Mouse (Mus musculus) intestine, embryonic 15.5 days (tissue): ENCODE data around the gene 4933407L21Rik. TPM values are rescaled to one million over a fixed set of nuclear protein-coding genes. Genes with fewer than 3 reads are reported as not detected.

ENCODE experiments used
- ATAC-seq: fragments of 200-750 bp; cut with Nextera tagmentation; 2 replicates; pipeline ENCODE4 v1.8.0; 2017; ENCODE audit warnings: moderate TSS enrichment, moderate library complexity
- H3K27ac ChIP-seq: fragments of 300-500 bp; sonication (generic); 2 replicates; pipeline ENCODE4 v1.5.1; 2015; ENCODE audit warnings: mild to moderate bottlenecking, inconsistent platforms
- H3K27me3 ChIP-seq: fragments of 300-500 bp; sonication (generic); replicated peaks from 2 replicates; pipeline ENCODE4 v1.6.1; 2015; ENCODE audit warnings: inconsistent platforms
- H3K36me3 ChIP-seq: fragments of 300-500 bp; sonication (generic); 2 replicates; pipeline ENCODE4 v1.6.1; 2015; ENCODE audit warnings: inconsistent platforms
- H3K4me1 ChIP-seq: fragments of 300-500 bp; sonication (generic); replicated peaks from 2 replicates; pipeline ENCODE4 v1.6.1; 2015; ENCODE audit warnings: inconsistent platforms
- H3K4me2 ChIP-seq: fragments of 300-500 bp; sonication (generic); replicated peaks from 2 replicates; pipeline ENCODE4 v1.6.1; 2015; ENCODE audit warnings: mild to moderate bottlenecking, inconsistent platforms
- H3K4me3 ChIP-seq: fragments of 300-500 bp; sonication (generic); replicated peaks from 2 replicates; pipeline ENCODE4 v1.5.1; 2015; ENCODE audit warnings: inconsistent platforms
- H3K9ac ChIP-seq: fragments of 300-500 bp; sonication (generic); 2 replicates; pipeline ENCODE4 v1.6.1; 2015; ENCODE audit warnings: inconsistent platforms
- H3K9me3 ChIP-seq: fragments of 300-500 bp; sonication (generic); 2 replicates; pipeline ENCODE4 v1.6.1; 2016; ENCODE audit warnings: inconsistent platforms
- WGBS: fragments of 180-500 bp; shearing (Covaris S2); methylation state at CpG from one replicate; pipeline ENCODE4 v1.1.7; 2015; 5-methylcytosine and 5-hydroxymethylcytosine counted together
- polyA plus RNA-seq: library from polyadenylated mRNA; unstranded; fragments of >200 nt; fragmentation: Nextera tagmentation; extraction: Ambion mirVana; gene quantifications from 2 replicates; pipeline ENCODE4 v1.2.1, GENCODE M21; 2015

The 4933407L21Rik gene
- polyA plus RNA-seq, 1 experiment from 2014 or later, result 0.34 TPM

- no peaks in the 10 kb centered on the region for H3K9me3 ChIP-seq
- no peaks in the 10 kb centered on the region for H3K4me1 ChIP-seq
- 69% methylated on average over 5 of the region's 5 CpGs for WGBS
- H3K36me3 ChIP-seq, result no peaks in the 10 kb centered on the region
- no peaks in the 10 kb centered on the region for H3K27me3 ChIP-seq
- no peak overlapping the region for H3K4me3 ChIP-seq
- no peak overlapping the region for H3K27ac ChIP-seq
- no peak for ATAC-seq
- H3K4me2 ChIP-seq, result no peak overlapping the region
- H3K9ac ChIP-seq, result no peak overlapping the region
These were observed 5.4 kb upstream of the 4933407L21Rik start for GRCm38 (mm10) chr1:85922865-85923211.

DNA sequence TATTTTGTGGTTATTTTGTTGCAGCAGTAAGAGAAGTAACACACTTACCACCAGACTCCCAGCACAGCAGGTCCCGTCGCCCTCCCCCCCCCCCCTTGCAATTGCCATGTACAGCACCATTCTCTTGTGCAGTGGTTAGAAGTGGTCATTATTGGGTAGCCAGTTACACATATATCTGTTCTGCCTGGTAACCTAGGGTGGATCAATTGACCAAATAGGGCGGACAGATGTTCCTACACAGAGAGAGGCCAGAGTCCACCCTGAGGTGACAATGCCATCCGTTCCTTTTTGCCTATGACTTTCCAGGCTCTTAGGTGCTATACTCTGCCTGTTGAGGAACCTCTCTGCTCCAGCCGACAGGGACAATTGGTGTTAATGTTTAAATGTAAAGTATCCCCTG is 3.1 kb upstream of the 4933407L21Rik start:
- H3K36me3 ChIP-seq, result no peaks in the 10 kb centered on the region
- no peak overlapping the region for H3K27ac ChIP-seq
- H3K4me1 ChIP-seq, result 0 out of 2 replicates have a peak, but pooled peaks cover 3% of the 10 kb centered on the region
- no peak overlapping the region for H3K9ac ChIP-seq
- WGBS, result 70% methylated on average over 5 of the region's 5 CpGs
- no peak for ATAC-seq
- no peak overlapping the region for H3K4me2 ChIP-seq
- H3K27me3 ChIP-seq, result no peaks in the 10 kb centered on the region
- no peaks in the 10 kb centered on the region for H3K9me3 ChIP-seq
- H3K4me3 ChIP-seq, result no peak overlapping the region

GRCm38 (mm10) chr1:85928688-85929065 is 394 bp downstream of the 4933407L21Rik start:
- 67% methylated on average over 4 of the region's 4 CpGs for WGBS
- Histone ChIP-seq H3K4me1 (peaks cover 15% of the 10 kb centered on the region), H3K4me3 (no peak overlapping the region), H3K27me3 (no peaks in the 10 kb centered on the region), H3K9ac (no peak overlapping the region), H3K27ac (no peak overlapping the region), H3K9me3 (no peaks in the 10 kb centered on the region), H3K4me2 (no peak overlapping the region), H3K36me3 (no peaks in the 10 kb centered on the region)
- ATAC-seq, result 0 out of 2 replicates have a peak, but pooled peaks have one; percentile 7

DNA sequence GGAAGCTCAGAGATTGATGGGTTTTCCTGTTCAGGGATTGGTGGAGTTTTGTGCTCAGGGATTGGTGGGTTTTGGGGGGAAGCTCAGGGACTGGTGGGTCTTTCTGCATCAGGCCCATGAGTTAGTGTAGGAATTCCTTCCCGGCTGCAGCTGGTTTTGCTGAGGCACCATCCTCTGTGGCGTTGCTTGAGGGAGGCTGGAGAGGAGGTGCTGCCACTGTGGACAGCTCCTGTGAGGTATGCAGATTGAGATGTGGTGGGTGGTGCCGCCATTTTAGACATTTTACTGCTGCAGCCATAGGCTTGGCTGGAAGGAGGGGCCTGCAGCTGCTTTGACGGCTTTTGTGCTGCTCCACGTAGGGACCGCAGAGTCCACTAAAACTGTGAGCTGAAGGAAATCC is 1.1 kb downstream of the 4933407L21Rik start:
- Histone ChIP-seq H3K36me3 (no peaks in the 10 kb centered on the region), H3K9ac (no peak overlapping the region), H3K27ac (no peak overlapping the region), H3K4me1 (peaks cover 20% of the 10 kb centered on the region), H3K9me3 (no peaks in the 10 kb centered on the region), H3K27me3 (no peaks in the 10 kb centered on the region), H3K4me2 (no peak overlapping the region), H3K4me3 (no peak overlapping the region)
- ATAC-seq, result no peak
- WGBS, result 82% methylated on average over 6 of the region's 6 CpGs

- Histone ChIP-seq H3K4me2 (no peak overlapping the region), H3K9ac (no peak overlapping the region), H3K4me1 (peaks cover 20% of the 10 kb centered on the region), H3K27ac (no peak overlapping the region), H3K4me3 (no peak overlapping the region), H3K9me3 (no peaks in the 10 kb centered on the region), H3K27me3 (no peaks in the 10 kb centered on the region), H3K36me3 (no peaks in the 10 kb centered on the region)
- 87% methylated on average over 5 of the region's 5 CpGs for WGBS
- no peak for ATAC-seq
These were observed 2.9 kb downstream of the 4933407L21Rik start for GRCm38 (mm10) chr1:85931170-85931569.

DNA sequence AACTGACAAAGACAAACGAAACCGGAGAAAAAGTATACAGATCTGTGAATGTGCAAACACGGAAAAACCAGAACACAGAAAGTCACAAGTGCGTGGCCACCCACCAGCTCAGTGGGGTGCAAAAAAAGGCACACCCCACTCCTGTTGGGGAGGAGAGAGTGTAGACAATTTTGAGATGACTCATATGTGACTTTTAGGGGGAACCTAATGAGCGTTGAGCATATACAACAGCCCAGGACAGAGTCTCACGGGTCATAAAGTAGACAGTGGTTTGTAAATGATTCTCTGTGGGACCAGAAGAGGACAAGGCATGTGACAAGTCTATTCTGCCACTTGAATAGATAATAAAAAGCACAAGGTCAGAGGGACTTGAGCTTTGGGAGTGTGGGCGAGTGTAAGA is 4.9 kb downstream of the 4933407L21Rik start:
- Histone ChIP-seq H3K4me1 (peaks cover 20% of the 10 kb centered on the region), H3K4me2 (peak overlapping the region; percentile 42), H3K9ac (no peak overlapping the region), H3K36me3 (no peaks in the 10 kb centered on the region), H3K9me3 (no peaks in the 10 kb centered on the region), H3K27ac (0 out of 2 replicates have a peak overlapping the region, but pooled peaks have one; percentile 51), H3K4me3 (no peak overlapping the region), H3K27me3 (no peaks in the 10 kb centered on the region)
- WGBS, result 7% methylated on average over 7 of the region's 7 CpGs
- ATAC-seq, result peak; percentile 50

DNA sequence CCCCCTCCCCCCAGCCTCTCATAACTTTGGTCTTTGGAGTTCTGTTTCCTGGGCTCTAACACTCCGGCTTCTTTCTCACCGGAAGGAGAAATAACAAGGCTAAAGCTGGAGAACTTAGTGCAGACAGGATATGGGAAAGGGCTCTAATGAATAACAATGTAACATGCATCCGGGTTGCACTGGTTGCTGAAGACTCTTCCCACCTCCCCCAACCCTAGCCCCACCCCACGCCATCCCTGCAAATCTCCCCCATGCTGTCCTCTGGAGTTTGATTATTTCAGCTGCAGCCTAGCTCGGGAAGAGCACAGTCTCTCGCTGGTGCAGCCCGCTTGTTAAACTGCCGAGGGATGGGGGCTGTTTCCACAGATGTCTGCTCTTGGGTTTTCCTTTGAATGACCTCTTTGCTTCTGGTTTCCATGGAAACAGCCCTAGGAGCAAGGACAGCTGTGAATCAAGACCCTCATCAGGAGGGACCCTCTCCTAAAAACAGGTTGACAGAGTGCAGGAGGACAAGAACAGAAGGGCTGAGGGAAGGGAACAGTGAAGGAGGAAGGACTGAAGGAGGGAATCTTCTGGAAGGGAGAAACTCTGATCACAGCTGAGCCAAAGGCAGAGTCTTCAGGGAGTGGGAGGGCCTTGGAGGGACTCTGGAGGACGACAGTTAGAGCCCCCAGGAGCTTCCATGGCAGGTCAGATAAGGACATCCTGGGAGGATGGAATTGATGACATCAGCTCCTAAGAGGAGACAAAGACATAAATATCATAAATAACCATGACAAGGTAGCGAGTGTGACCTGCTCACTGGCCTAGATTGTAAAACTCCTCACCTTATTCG is 5.6 kb downstream of the 4933407L21Rik start:
- peaks cover 18% of the 10 kb centered on the region for H3K4me1 ChIP-seq
- peak overlapping the region; percentile 42 for H3K4me2 ChIP-seq
- 0 out of 2 replicates have a peak overlapping the region, but pooled peaks have one; percentile 23 for H3K27ac ChIP-seq
- no peaks in the 10 kb centered on the region for H3K36me3 ChIP-seq
- WGBS, result 8% methylated on average over 11 of the region's 11 CpGs
- no peak overlapping the region for H3K9ac ChIP-seq
- ATAC-seq, result peak; percentile 69
- no peak overlapping the region for H3K4me3 ChIP-seq
- no peaks in the 10 kb centered on the region for H3K9me3 ChIP-seq
- H3K27me3 ChIP-seq, result no peaks in the 10 kb centered on the region

DNA sequence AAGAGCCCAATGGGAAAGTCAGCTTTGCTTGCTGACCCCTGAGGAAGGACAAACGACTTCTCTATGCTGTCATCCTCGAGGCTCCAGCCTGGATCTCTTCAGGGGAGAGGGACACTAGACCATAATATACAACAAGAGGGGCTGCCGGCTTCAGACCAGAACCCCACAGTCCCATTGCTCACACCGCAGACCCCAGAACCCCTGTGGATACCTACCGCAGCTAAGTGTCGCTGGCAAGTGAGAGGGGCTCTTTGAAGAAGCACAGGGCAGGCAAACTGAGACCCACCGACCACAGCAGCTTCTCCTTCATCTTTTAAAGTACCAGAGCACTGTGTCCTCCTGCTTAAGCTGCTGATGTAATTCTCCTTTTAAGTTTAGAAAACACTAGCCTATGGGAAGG is 6.3 kb downstream of the 4933407L21Rik start:
- no peaks in the 10 kb centered on the region for H3K9me3 ChIP-seq
- H3K9ac ChIP-seq, result no peak overlapping the region
- H3K4me3 ChIP-seq, result no peak overlapping the region
- no peak overlapping the region for H3K27ac ChIP-seq
- no peaks in the 10 kb centered on the region for H3K36me3 ChIP-seq
- no peak overlapping the region for H3K4me2 ChIP-seq
- H3K27me3 ChIP-seq, result no peaks in the 10 kb centered on the region
- H3K4me1 ChIP-seq, result peaks cover 18% of the 10 kb centered on the region
- 20% methylated on average over 7 of the region's 7 CpGs for WGBS
- ATAC-seq, result no peak

- ATAC-seq, result no peak
- Histone ChIP-seq H3K36me3 (no peaks in the 10 kb centered on the region), H3K9ac (no peak overlapping the region), H3K9me3 (no peaks in the 10 kb centered on the region), H3K4me1 (peaks cover 18% of the 10 kb centered on the region), H3K4me3 (no peak overlapping the region), H3K27me3 (no peaks in the 10 kb centered on the region), H3K27ac (no peak overlapping the region), H3K4me2 (no peak overlapping the region)
- 64% methylated on average over 8 of the region's 8 CpGs for WGBS
These were observed 7.0 kb downstream of the 4933407L21Rik start for GRCm38 (mm10) chr1:85935148-85935852.

DNA sequence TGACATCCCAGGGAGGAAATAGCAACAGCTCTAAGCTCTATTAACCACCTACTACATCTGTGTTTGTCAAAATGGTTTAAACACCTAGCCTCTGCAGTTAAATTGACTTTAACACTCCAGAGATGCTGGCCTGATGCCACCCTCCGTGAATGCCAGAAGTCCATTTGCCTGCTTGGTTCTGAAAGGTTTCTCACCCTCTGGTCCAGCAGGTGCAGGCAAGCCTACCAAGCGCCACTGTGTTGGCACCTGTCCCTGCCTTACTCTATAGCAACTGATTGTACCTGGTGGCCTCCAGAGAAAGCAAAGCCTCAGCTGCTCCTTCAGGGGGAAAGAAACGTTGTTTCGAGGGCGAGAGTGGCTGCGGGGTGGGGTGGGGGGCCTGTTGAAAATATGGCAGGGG is 8.0 kb downstream of the 4933407L21Rik start:
- Histone ChIP-seq H3K4me1 (peaks cover 18% of the 10 kb centered on the region), H3K27me3 (no peaks in the 10 kb centered on the region), H3K9ac (no peak overlapping the region), H3K27ac (no peak overlapping the region), H3K36me3 (no peaks in the 10 kb centered on the region), H3K4me3 (no peak overlapping the region), H3K4me2 (no peak overlapping the region), H3K9me3 (no peaks in the 10 kb centered on the region)
- WGBS, result 62% methylated on average over 6 of the region's 6 CpGs
- no peak for ATAC-seq

- H3K4me2 ChIP-seq, result no peak overlapping the region
- no peak overlapping the region for H3K9ac ChIP-seq
- no peak overlapping the region for H3K4me3 ChIP-seq
- no peak for ATAC-seq
- H3K4me1 ChIP-seq, result peaks cover 17% of the 10 kb centered on the region
- 55% methylated on average over 1 of the region's 1 CpGs for WGBS
- H3K27me3 ChIP-seq, result no peaks in the 10 kb centered on the region
- no peaks in the 10 kb centered on the region for H3K9me3 ChIP-seq
- H3K27ac ChIP-seq, result no peak overlapping the region
- no peaks in the 10 kb centered on the region for H3K36me3 ChIP-seq
These were observed 9.0 kb downstream of the 4933407L21Rik start for GRCm38 (mm10) chr1:85937323-85937722.

GRCm38 (mm10) chr1:85942318-85942717 is 14.0 kb downstream of the 4933407L21Rik start:
- Histone ChIP-seq H3K9me3 (no peaks in the 10 kb centered on the region), H3K4me2 (no peak overlapping the region), H3K4me1 (no peaks in the 10 kb centered on the region), H3K27me3 (no peaks in the 10 kb centered on the region), H3K27ac (no peak overlapping the region), H3K9ac (no peak overlapping the region), H3K4me3 (no peak overlapping the region), H3K36me3 (no peaks in the 10 kb centered on the region)
- no peak for ATAC-seq
- 81% methylated on average over 8 of the region's 8 CpGs for WGBS
